Mouse (Mus musculus) midbrain, postnatal 0 days (tissue): ENCODE data around the gene Ccpg1os. TPM values are rescaled to one million over a fixed set of nuclear protein-coding genes. Genes with fewer than 3 reads are reported as not detected.

ENCODE experiments used
- ATAC-seq: fragments of 200-750 bp; cut with Nextera tagmentation; 2 replicates; pipeline ENCODE4 v1.8.0; 2017; ENCODE audit warnings: moderate number of reproducible peaks, mild to moderate bottlenecking, moderate TSS enrichment, moderate library complexity; ENCODE audit not compliant: low FRiP score
- DNase-seq: peaks from one replicate; pipeline ENCODE4 v3.0.0-alpha.2; 2015; ENCODE audit warnings: low spot score
- H3K27ac ChIP-seq: fragments of 300-500 bp; sonication (generic); 2 replicates; pipeline ENCODE4 v1.5.1; 2014; ENCODE audit warnings: low read depth, mild to moderate bottlenecking, low read length, mixed read lengths
- H3K27me3 ChIP-seq: fragments of 300-500 bp; sonication (generic); 2 replicates; pipeline ENCODE4 v1.6.1; 2014; ENCODE audit warnings: low read length, control low read depth, mixed read lengths; ENCODE audit not compliant: insufficient read depth
- H3K36me3 ChIP-seq: fragments of 300-500 bp; sonication (generic); 2 replicates; pipeline ENCODE4 v1.6.1; 2014; ENCODE audit warnings: low read length, control low read depth, mixed read lengths; ENCODE audit not compliant: insufficient read depth
- H3K4me1 ChIP-seq: fragments of 300-500 bp; sonication (generic); 2 replicates; pipeline ENCODE4 v1.6.1; 2014; ENCODE audit warnings: mild to moderate bottlenecking, control low read depth, antibody characterized with exemption, low read length, mixed read lengths; ENCODE audit not compliant: insufficient read depth
- H3K4me2 ChIP-seq: fragments of 300-500 bp; sonication (generic); 2 replicates; pipeline ENCODE4 v1.6.1; 2014; ENCODE audit warnings: low read depth, mild to moderate bottlenecking, low read length, mixed read lengths; ENCODE audit not compliant: poor library complexity, severe bottlenecking
- H3K4me3 ChIP-seq: fragments of 300-500 bp; sonication (generic); 2 replicates; pipeline ENCODE4 v1.5.1; 2014; ENCODE audit warnings: low read depth, mild to moderate bottlenecking, low read length, moderate library complexity
- H3K9ac ChIP-seq: fragments of 300-500 bp; sonication (generic); replicated peaks from 2 replicates; pipeline ENCODE4 v1.6.1; 2014; ENCODE audit warnings: mild to moderate bottlenecking, low read length, moderate library complexity, mixed read lengths; ENCODE audit not compliant: poor library complexity, severe bottlenecking
- H3K9me3 ChIP-seq: fragments of 300-500 bp; sonication (generic); 2 replicates; pipeline ENCODE4 v1.6.1; 2016; ENCODE audit warnings: low read length, control low read depth
- CTCF ChIP-seq: IDR thresholded peaks from 2 replicates; pipeline ENCODE4 v1.5.1; 2016; ENCODE audit warnings: antibody characterized with exemption, mild to moderate bottlenecking
- WGBS: fragments of 180-500 bp; shearing (Covaris S2); extraction: QIAGEN DNeasy Blood & Tissue Kit; methylation state at CpG from one replicate; pipeline ENCODE4 v1.1.7; 2014; 5-methylcytosine and 5-hydroxymethylcytosine counted together
- polyA plus RNA-seq: library from polyadenylated mRNA; unstranded; fragments of >200 nt; fragmentation: Nextera tagmentation; extraction: Ambion mirVana; gene quantifications from 2 replicates; pipeline ENCODE4 v1.2.1, GENCODE M21; 2015
- total RNA-seq: library from RNA; depleted of rRNA; stranded (reverse); fragments of >200 nt; gene quantifications from 2 replicates; pipeline ENCODE4 v1.2.3, GENCODE M21; 2014

Ccpg1os gene
- total and polyA plus RNA-seq, 2 experiments from 2014 or later = 13.4 to 20.3 TPM

GRCm38 (mm10) chr9:73005106-73005505 lies 19.9 kb upstream of the Ccpg1os start:
- no peak for DNase-seq
- Histone ChIP-seq H3K4me2 (no peak overlapping the region), H3K9me3 (no peaks in the 10 kb centered on the region), H3K27me3 (no peaks in the 10 kb centered on the region), H3K36me3 (peaks cover 48% of the 10 kb centered on the region), H3K9ac (no peak overlapping the region), H3K27ac (no peak overlapping the region), H3K4me3 (no peak overlapping the region), H3K4me1 (no peaks in the 10 kb centered on the region)
- no peak for ATAC-seq
- WGBS = 90% methylated on average over 6 of the region's 6 CpGs
- TF ChIP-seq CTCF = no peak

- H3K36me3 ChIP-seq = peaks cover 42% of the 10 kb centered on the region
- H3K4me1 ChIP-seq = no peaks in the 10 kb centered on the region
- TF ChIP-seq CTCF = no peak
- no peak overlapping the region for H3K4me2 ChIP-seq
- ATAC-seq = no peak
- no peak for DNase-seq
- H3K27me3 ChIP-seq = no peaks in the 10 kb centered on the region
- WGBS = 91% methylated on average over 8 of the region's 8 CpGs
- H3K9me3 ChIP-seq = no peaks in the 10 kb centered on the region
- no peak overlapping the region for H3K9ac ChIP-seq
- no peak overlapping the region for H3K27ac ChIP-seq
- no peak overlapping the region for H3K4me3 ChIP-seq
Observed at GRCm38 (mm10) chr9:73004076-73004475, 18.9 kb upstream of the Ccpg1os start.

- Histone ChIP-seq H3K9me3 (no peaks in the 10 kb centered on the region), H3K27ac (no peak overlapping the region), H3K4me2 (no peak overlapping the region), H3K4me3 (no peak overlapping the region), H3K9ac (no peak overlapping the region), H3K4me1 (no peaks in the 10 kb centered on the region), H3K36me3 (peaks cover 42% of the 10 kb centered on the region), H3K27me3 (no peaks in the 10 kb centered on the region)
- 64% methylated on average over 3 of the region's 3 CpGs for WGBS
- no peak for ATAC-seq
- DNase-seq = no peak
- no peak for TF ChIP-seq CTCF
Observed at GRCm38 (mm10) chr9:73002177-73002576, 17.0 kb upstream of the Ccpg1os start.

GRCm38 (mm10) chr9:73001314-73002011 lies 16.3 kb upstream of the Ccpg1os start:
- Histone ChIP-seq H3K27ac (no peak overlapping the region), H3K4me3 (no peak overlapping the region), H3K27me3 (no peaks in the 10 kb centered on the region), H3K4me1 (no peaks in the 10 kb centered on the region), H3K4me2 (no peak overlapping the region), H3K9ac (no peak overlapping the region), H3K36me3 (peaks cover 36% of the 10 kb centered on the region), H3K9me3 (no peaks in the 10 kb centered on the region)
- no peak for TF ChIP-seq CTCF
- ATAC-seq = no peak
- 86% methylated on average over 13 of the region's 13 CpGs for WGBS
- DNase-seq = no peak

- no peaks in the 10 kb centered on the region for H3K9me3 ChIP-seq
- WGBS = 71% methylated on average over 2 of the region's 2 CpGs
- no peaks in the 10 kb centered on the region for H3K27me3 ChIP-seq
- TF ChIP-seq CTCF = peak; percentile 39
- no peak overlapping the region for H3K9ac ChIP-seq
- no peak for ATAC-seq
- no peak overlapping the region for H3K27ac ChIP-seq
- no peaks in the 10 kb centered on the region for H3K4me1 ChIP-seq
- DNase-seq = no peak
- no peak overlapping the region for H3K4me3 ChIP-seq
- H3K4me2 ChIP-seq = no peak overlapping the region
- peaks cover 31% of the 10 kb centered on the region for H3K36me3 ChIP-seq
Observed at GRCm38 (mm10) chr9:73000487-73000886, 15.3 kb upstream of the Ccpg1os start.

GRCm38 (mm10) chr9:72996806-72997205 lies 11.6 kb upstream of the Ccpg1os start:
- Histone ChIP-seq H3K4me1 (no peaks in the 10 kb centered on the region), H3K36me3 (peaks cover 7% of the 10 kb centered on the region; the same call in 1 of the 2 replicates), H3K9me3 (no peaks in the 10 kb centered on the region), H3K9ac (no peak overlapping the region), H3K4me2 (no peak overlapping the region), H3K27ac (no peak overlapping the region), H3K27me3 (no peaks in the 10 kb centered on the region), H3K4me3 (no peak overlapping the region)
- TF ChIP-seq CTCF = no peak
- WGBS = 60% methylated on average over 7 of the region's 7 CpGs
- DNase-seq = no peak
- no peak for ATAC-seq
